Mouse (Mus musculus): ENCODE results near the gene Twistnb. TPM values are rescaled to one million over a fixed set of nuclear protein-coding genes. Genes with fewer than 3 reads are reported as not detected.

Gene Twistnb
- polyA plus RNA-seq, 1 experiment from 2014 or later: 43.0 TPM

DNA sequence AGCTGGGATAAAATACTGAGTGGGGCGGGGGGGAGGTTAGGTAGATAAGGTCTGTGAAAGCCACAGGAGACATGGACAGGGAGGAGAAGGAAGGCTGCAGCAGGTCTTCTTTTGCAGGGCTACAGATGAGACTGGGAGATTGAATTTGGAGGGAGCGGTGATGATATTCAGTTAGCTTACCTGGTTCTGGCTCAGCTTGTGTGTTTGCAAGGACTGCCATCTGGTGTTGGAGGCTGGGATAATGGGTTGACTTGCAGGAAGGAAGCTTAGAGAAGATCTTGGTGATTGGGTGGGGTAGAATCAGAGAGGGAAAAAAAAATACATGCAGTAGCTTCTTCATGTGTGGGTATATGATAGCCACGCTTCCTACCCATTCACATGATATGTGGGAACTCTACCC is 5.1 kb upstream of the Twistnb start:
- no peak overlapping the region for H3K4me3 ChIP-seq (replicated peaks; ENCODE audit: low read length)
- no peak overlapping the region for H3K4me2 ChIP-seq (ENCODE audit: low read depth, low read length)
- H3K9me3 ChIP-seq (replicated peaks; ENCODE audit: control insufficient read depth, low read length): no peaks in the 10 kb centered on the region
- H3K4me1 ChIP-seq (ENCODE audit: control insufficient read depth, insufficient read depth, low read length): no peaks in the 10 kb centered on the region
- H3K27ac ChIP-seq (ENCODE audit: low read length): no peak overlapping the region
- H3K27me3 ChIP-seq (ENCODE audit: control insufficient read depth, insufficient read depth, low read length): no peaks in the 10 kb centered on the region
- WGBS: 29% methylated on average over 3 of the region's 3 CpGs
- H3K9ac ChIP-seq (ENCODE audit: low read length): no peak overlapping the region
- H3K36me3 ChIP-seq (ENCODE audit: control insufficient read depth, insufficient read depth, low read length): no peaks in the 10 kb centered on the region
- ATAC-seq (ENCODE audit: insufficient read depth, low FRiP score): no peak

DNA sequence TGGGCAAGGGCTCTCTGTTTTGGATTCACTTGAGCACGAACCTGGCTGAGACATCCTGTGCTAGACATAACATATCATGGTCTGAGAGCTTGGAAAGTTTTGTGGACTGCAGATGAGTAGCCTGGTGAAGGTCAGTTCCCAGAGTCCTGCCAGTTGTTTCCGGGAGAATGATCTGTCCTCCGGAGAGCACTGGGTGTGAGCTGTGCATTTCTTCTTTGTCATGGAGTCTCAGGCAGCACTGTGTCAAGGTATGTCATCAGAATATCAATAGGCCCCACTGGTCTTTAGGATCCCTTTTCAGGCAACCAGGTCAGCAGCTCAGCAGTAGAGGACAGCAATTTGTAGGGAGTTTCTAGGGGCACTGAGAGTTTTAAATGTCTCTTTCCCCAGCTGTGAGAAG is 2.1 kb upstream of the Twistnb start:
- Histone ChIP-seq H3K4me1 (ENCODE audit: control insufficient read depth, insufficient read depth, low read length) (peaks cover 4% of the 10 kb centered on the region), H3K9me3 (replicated peaks; ENCODE audit: control insufficient read depth, low read length) (no peaks in the 10 kb centered on the region), H3K9ac (ENCODE audit: low read length) (no peak overlapping the region), H3K27me3 (ENCODE audit: control insufficient read depth, insufficient read depth, low read length) (no peaks in the 10 kb centered on the region), H3K4me2 (ENCODE audit: low read depth, low read length) (no peak overlapping the region), H3K27ac (ENCODE audit: low read length) (no peak overlapping the region), H3K4me3 (replicated peaks; ENCODE audit: low read length) (no peak overlapping the region), H3K36me3 (ENCODE audit: control insufficient read depth, insufficient read depth, low read length) (no peaks in the 10 kb centered on the region)
- no peak for ATAC-seq (ENCODE audit: insufficient read depth, low FRiP score)
- WGBS: 38% methylated on average over 3 of the region's 3 CpGs

DNA sequence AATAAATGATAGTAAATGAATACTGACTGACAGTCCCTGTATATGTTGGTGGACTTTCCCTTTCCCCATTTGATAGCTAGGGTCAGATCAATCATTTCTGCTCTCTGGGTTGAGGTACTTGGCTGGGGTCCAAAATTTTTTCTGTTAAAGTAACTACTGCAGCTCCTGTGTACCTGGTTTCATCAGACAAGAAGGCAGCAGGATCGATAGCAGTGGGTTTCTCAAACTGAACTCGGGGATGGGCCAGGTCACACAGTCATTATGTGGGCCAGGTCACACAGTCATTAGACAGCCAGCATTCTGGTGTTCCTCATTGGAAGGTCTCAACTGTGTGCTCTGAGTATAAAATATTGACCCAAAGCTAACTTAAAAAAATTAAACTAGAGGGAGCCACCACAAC is 1.7 kb upstream of the Twistnb start:
- H3K36me3 ChIP-seq (ENCODE audit: control insufficient read depth, insufficient read depth, low read length): no peaks in the 10 kb centered on the region
- no peak overlapping the region for H3K4me3 ChIP-seq (replicated peaks; ENCODE audit: low read length)
- H3K27me3 ChIP-seq (ENCODE audit: control insufficient read depth, insufficient read depth, low read length): no peaks in the 10 kb centered on the region
- H3K27ac ChIP-seq (ENCODE audit: low read length): no peak overlapping the region
- H3K4me2 ChIP-seq (ENCODE audit: low read depth, low read length): no peak overlapping the region
- H3K4me1 ChIP-seq (ENCODE audit: control insufficient read depth, insufficient read depth, low read length): peaks cover 4% of the 10 kb centered on the region
- no peak overlapping the region for H3K9ac ChIP-seq (ENCODE audit: low read length)
- ATAC-seq (ENCODE audit: insufficient read depth, low FRiP score): no peak
- WGBS: 73% methylated on average over 2 of the region's 2 CpGs
- H3K9me3 ChIP-seq (replicated peaks; ENCODE audit: control insufficient read depth, low read length): no peaks in the 10 kb centered on the region

- no peaks in the 10 kb centered on the region for H3K36me3 ChIP-seq (ENCODE audit: control insufficient read depth, insufficient read depth, low read length)
- H3K4me1 ChIP-seq (ENCODE audit: control insufficient read depth, insufficient read depth, low read length): peaks cover 4% of the 10 kb centered on the region
- no peak overlapping the region for H3K27ac ChIP-seq (ENCODE audit: low read length)
- H3K9me3 ChIP-seq (replicated peaks; ENCODE audit: control insufficient read depth, low read length): no peaks in the 10 kb centered on the region
- no peaks in the 10 kb centered on the region for H3K27me3 ChIP-seq (ENCODE audit: control insufficient read depth, insufficient read depth, low read length)
- 69% methylated on average over 9 of the region's 9 CpGs for WGBS
- no peak overlapping the region for H3K9ac ChIP-seq (ENCODE audit: low read length)
- H3K4me3 ChIP-seq (replicated peaks; ENCODE audit: low read length): no peak overlapping the region
- ATAC-seq (ENCODE audit: insufficient read depth, low FRiP score): no peak
- H3K4me2 ChIP-seq (ENCODE audit: low read depth, low read length): no peak overlapping the region
Observed at GRCm38 (mm10) chr12:33433812-33434211, 4.4 kb downstream of the Twistnb start.

- no peak overlapping the region for H3K4me3 ChIP-seq (replicated peaks; ENCODE audit: low read length)
- WGBS: 97% methylated on average over 4 of the region's 4 CpGs
- H3K4me2 ChIP-seq (ENCODE audit: low read depth, low read length): no peak overlapping the region
- no peak for ATAC-seq (ENCODE audit: insufficient read depth, low FRiP score)
- no peak overlapping the region for H3K9ac ChIP-seq (ENCODE audit: low read length)
- H3K9me3 ChIP-seq (replicated peaks; ENCODE audit: control insufficient read depth, low read length): no peaks in the 10 kb centered on the region
- H3K27ac ChIP-seq (ENCODE audit: low read length): no peak overlapping the region
- peaks cover 4% of the 10 kb centered on the region for H3K4me1 ChIP-seq (ENCODE audit: control insufficient read depth, insufficient read depth, low read length)
- no peaks in the 10 kb centered on the region for H3K36me3 ChIP-seq (ENCODE audit: control insufficient read depth, insufficient read depth, low read length)
- no peaks in the 10 kb centered on the region for H3K27me3 ChIP-seq (ENCODE audit: control insufficient read depth, insufficient read depth, low read length)
Observed at GRCm38 (mm10) chr12:33434758-33435157, 5.3 kb downstream of the Twistnb start.

GRCm38 (mm10) chr12:33455418-33455817 is 26.0 kb downstream of the Twistnb start:
- Histone ChIP-seq H3K4me2 (ENCODE audit: low read depth, low read length) (no peak overlapping the region), H3K9me3 (replicated peaks; ENCODE audit: control insufficient read depth, low read length) (no peaks in the 10 kb centered on the region), H3K4me3 (replicated peaks; ENCODE audit: low read length) (no peak overlapping the region), H3K4me1 (ENCODE audit: control insufficient read depth, insufficient read depth, low read length) (no peaks in the 10 kb centered on the region), H3K9ac (ENCODE audit: low read length) (no peak overlapping the region), H3K27me3 (ENCODE audit: control insufficient read depth, insufficient read depth, low read length) (no peaks in the 10 kb centered on the region), H3K36me3 (ENCODE audit: control insufficient read depth, insufficient read depth, low read length) (no peaks in the 10 kb centered on the region), H3K27ac (ENCODE audit: low read length) (no peak overlapping the region)
- ATAC-seq (ENCODE audit: insufficient read depth, low FRiP score): no peak
- WGBS: 76% methylated on average over 7 of the region's 7 CpGs

DNA sequence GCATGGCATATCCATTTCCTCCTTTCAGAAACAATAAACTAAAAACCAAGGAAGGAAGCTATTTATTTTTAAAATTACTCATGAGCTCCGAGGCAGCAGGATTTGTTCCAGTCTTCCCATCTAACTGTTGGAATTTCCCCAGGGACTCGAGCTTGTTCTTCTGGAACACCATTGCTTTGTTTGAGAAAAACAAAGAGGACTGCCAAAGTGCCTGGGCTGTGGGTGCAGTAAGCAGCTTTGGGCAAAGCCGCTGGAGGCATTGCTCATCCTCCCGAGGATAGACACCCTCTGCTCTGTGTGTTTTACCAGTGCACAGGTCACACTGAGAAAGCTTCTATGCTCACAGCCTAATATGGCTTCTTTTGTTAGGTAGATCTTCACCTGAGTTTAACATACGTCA is 26.8 kb downstream of the Twistnb start:
- Histone ChIP-seq H3K27me3 (ENCODE audit: control insufficient read depth, insufficient read depth, low read length) (no peaks in the 10 kb centered on the region), H3K27ac (ENCODE audit: low read length) (no peak overlapping the region), H3K9ac (ENCODE audit: low read length) (no peak overlapping the region), H3K4me1 (ENCODE audit: control insufficient read depth, insufficient read depth, low read length) (no peaks in the 10 kb centered on the region), H3K4me2 (ENCODE audit: low read depth, low read length) (no peak overlapping the region), H3K4me3 (replicated peaks; ENCODE audit: low read length) (no peak overlapping the region), H3K36me3 (ENCODE audit: control insufficient read depth, insufficient read depth, low read length) (no peaks in the 10 kb centered on the region), H3K9me3 (replicated peaks; ENCODE audit: control insufficient read depth, low read length) (no peaks in the 10 kb centered on the region)
- WGBS: 39% methylated on average over 5 of the region's 5 CpGs
- no peak for ATAC-seq (ENCODE audit: insufficient read depth, low FRiP score)

DNA sequence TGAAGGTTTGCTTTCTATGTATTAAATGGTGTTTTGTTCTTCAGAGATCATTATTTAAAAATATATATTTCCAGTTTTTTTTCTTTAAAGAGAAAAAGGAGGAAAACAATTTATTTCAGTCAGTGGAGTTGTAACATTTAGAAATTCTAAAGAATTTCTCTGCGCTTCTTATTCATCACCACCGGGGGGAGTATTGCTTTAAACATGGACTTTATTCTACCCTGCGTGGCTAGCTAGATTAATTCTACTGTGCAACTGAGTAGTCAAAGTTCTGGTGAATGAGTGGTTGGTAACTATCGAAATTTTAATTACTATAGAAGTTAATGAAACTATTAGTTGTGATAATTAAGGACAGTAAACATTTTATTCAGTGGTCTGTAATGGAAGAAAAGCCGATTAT is 51.5 kb downstream of the Twistnb start:
- H3K27me3 ChIP-seq (ENCODE audit: control insufficient read depth, insufficient read depth, low read length): no peaks in the 10 kb centered on the region
- no peak for ATAC-seq (ENCODE audit: insufficient read depth, low FRiP score)
- H3K9ac ChIP-seq (ENCODE audit: low read length): no peak overlapping the region
- no peaks in the 10 kb centered on the region for H3K4me1 ChIP-seq (ENCODE audit: control insufficient read depth, insufficient read depth, low read length)
- H3K4me2 ChIP-seq (ENCODE audit: low read depth, low read length): no peak overlapping the region
- 24% methylated on average over 5 of the region's 5 CpGs for WGBS
- H3K36me3 ChIP-seq (ENCODE audit: control insufficient read depth, insufficient read depth, low read length): no peaks in the 10 kb centered on the region
- H3K27ac ChIP-seq (ENCODE audit: low read length): no peak overlapping the region
- H3K4me3 ChIP-seq (replicated peaks; ENCODE audit: low read length): no peak overlapping the region
- H3K9me3 ChIP-seq (replicated peaks; ENCODE audit: control insufficient read depth, low read length): no peaks in the 10 kb centered on the region

- Histone ChIP-seq H3K4me3 (replicated peaks; ENCODE audit: low read length) (no peak overlapping the region), H3K9me3 (replicated peaks; ENCODE audit: control insufficient read depth, low read length) (no peaks in the 10 kb centered on the region), H3K27ac (ENCODE audit: low read length) (no peak overlapping the region), H3K36me3 (ENCODE audit: control insufficient read depth, insufficient read depth, low read length) (no peaks in the 10 kb centered on the region), H3K4me2 (ENCODE audit: low read depth, low read length) (no peak overlapping the region), H3K27me3 (ENCODE audit: control insufficient read depth, insufficient read depth, low read length) (no peaks in the 10 kb centered on the region), H3K4me1 (ENCODE audit: control insufficient read depth, insufficient read depth, low read length) (no peaks in the 10 kb centered on the region), H3K9ac (ENCODE audit: low read length) (no peak overlapping the region)
- no peak for ATAC-seq (ENCODE audit: insufficient read depth, low FRiP score)
- WGBS: 80% methylated on average over 2 of the region's 2 CpGs
Observed at GRCm38 (mm10) chr12:33482931-33483330, 53.5 kb downstream of the Twistnb start.

Data from stomach, embryonic 16.5 days (tissue).